Mouse (Mus musculus) spleen, embryonic (tissue): ENCODE data around the gene Gbe1.

Source experiments
- CTCF ChIA-PET: fragments of 350-600 bp; sonication (Branson Sonifier 250); formaldehyde crosslinking; loops from one replicate; lab custom pipeline; 2022; lab: Charles Lee

Gbe1 gene

GRCm38 (mm10) chr16:70353058-70353457 is 39.3 kb downstream of the Gbe1 start:
- CTCF ChIA-PET: interaction anchor here (0.8 kb wide), 1 partner anchor 1356 kb away, joined by 11 read pairs; no protein-coding TSS in a partner anchor

GRCm38 (mm10) chr16:70358326-70358725 is 44.6 kb downstream of the Gbe1 start:
- CTCF ChIA-PET: no interaction called here

GRCm38 (mm10) chr16:70365229-70365628 is 51.5 kb downstream of the Gbe1 start:
- CTCF ChIA-PET: no interaction called here

- CTCF ChIA-PET: no interaction called here
Measured at GRCm38 (mm10) chr16:70381045-70381444, 67.3 kb downstream of the Gbe1 start.

- CTCF ChIA-PET: no interaction called here
Measured at GRCm38 (mm10) chr16:70385494-70385893, 71.7 kb downstream of the Gbe1 start.

- CTCF ChIA-PET: no interaction called here
Measured at GRCm38 (mm10) chr16:70387385-70387784, 73.6 kb downstream of the Gbe1 start.

GRCm38 (mm10) chr16:70395276-70395675 is 81.5 kb downstream of the Gbe1 start:
- CTCF ChIA-PET: no interaction called here

- CTCF ChIA-PET: no interaction called here
Measured at GRCm38 (mm10) chr16:70407780-70408179, 94.0 kb downstream of the Gbe1 start.

GRCm38 (mm10) chr16:70421077-70421476 is 107.3 kb downstream of the Gbe1 start:
- CTCF ChIA-PET: no interaction called here

- CTCF ChIA-PET: no interaction called here
Measured at GRCm38 (mm10) chr16:70449520-70449919, 135.8 kb downstream of the Gbe1 start.

GRCm38 (mm10) chr16:70475583-70475982 is 161.8 kb downstream of the Gbe1 start:
- CTCF ChIA-PET: no interaction called here

- CTCF ChIA-PET: no interaction called here
Measured at GRCm38 (mm10) chr16:70476161-70476560, 162.4 kb downstream of the Gbe1 start.

- CTCF ChIA-PET: no interaction called here
Measured at GRCm38 (mm10) chr16:70480494-70480893, 166.7 kb downstream of the Gbe1 start.

- CTCF ChIA-PET: no interaction called here
Measured at GRCm38 (mm10) chr16:70506457-70506856, 192.7 kb downstream of the Gbe1 start.

- CTCF ChIA-PET: no interaction called here
Measured at GRCm38 (mm10) chr16:70510938-70511337, 197.2 kb downstream of the Gbe1 start.

- CTCF ChIA-PET: no interaction called here
Measured at GRCm38 (mm10) chr16:70522861-70523260, 209.1 kb downstream of the Gbe1 start.

- CTCF ChIA-PET: no interaction called here
Measured at GRCm38 (mm10) chr16:70523566-70523965, 209.8 kb downstream of the Gbe1 start.

- CTCF ChIA-PET: no interaction called here
Measured at GRCm38 (mm10) chr16:70524273-70524672, 210.5 kb downstream of the Gbe1 start.

GRCm38 (mm10) chr16:70527224-70527623 is 213.5 kb downstream of the Gbe1 start:
- CTCF ChIA-PET: no interaction called here

- CTCF ChIA-PET: no interaction called here
Measured at GRCm38 (mm10) chr16:70535224-70535623, 221.5 kb downstream of the Gbe1 start.

- CTCF ChIA-PET: no interaction called here
Measured at GRCm38 (mm10) chr16:70550835-70551234, 237.1 kb downstream of the Gbe1 start.

- CTCF ChIA-PET: no interaction called here
Measured at GRCm38 (mm10) chr16:70561635-70562348, 248.0 kb downstream of the Gbe1 start.

GRCm38 (mm10) chr16:70562574-70562973 is 248.8 kb downstream of the Gbe1 start:
- CTCF ChIA-PET: no interaction called here

- CTCF ChIA-PET: no interaction called here
Measured at GRCm38 (mm10) chr16:70563456-70563855, 249.7 kb downstream of the Gbe1 start.
